Mouse (Mus musculus): ENCODE results near the gene Pex14. TPM values are rescaled to one million over a fixed set of nuclear protein-coding genes. Genes with fewer than 3 reads are reported as not detected.
A peak's percentile ranks its signal among the peaks of the same experiment; 100 is the strongest.

Pex14 gene
- polyA plus RNA-seq, 1 experiment from 2014 or later: 42.9 TPM

DNA sequence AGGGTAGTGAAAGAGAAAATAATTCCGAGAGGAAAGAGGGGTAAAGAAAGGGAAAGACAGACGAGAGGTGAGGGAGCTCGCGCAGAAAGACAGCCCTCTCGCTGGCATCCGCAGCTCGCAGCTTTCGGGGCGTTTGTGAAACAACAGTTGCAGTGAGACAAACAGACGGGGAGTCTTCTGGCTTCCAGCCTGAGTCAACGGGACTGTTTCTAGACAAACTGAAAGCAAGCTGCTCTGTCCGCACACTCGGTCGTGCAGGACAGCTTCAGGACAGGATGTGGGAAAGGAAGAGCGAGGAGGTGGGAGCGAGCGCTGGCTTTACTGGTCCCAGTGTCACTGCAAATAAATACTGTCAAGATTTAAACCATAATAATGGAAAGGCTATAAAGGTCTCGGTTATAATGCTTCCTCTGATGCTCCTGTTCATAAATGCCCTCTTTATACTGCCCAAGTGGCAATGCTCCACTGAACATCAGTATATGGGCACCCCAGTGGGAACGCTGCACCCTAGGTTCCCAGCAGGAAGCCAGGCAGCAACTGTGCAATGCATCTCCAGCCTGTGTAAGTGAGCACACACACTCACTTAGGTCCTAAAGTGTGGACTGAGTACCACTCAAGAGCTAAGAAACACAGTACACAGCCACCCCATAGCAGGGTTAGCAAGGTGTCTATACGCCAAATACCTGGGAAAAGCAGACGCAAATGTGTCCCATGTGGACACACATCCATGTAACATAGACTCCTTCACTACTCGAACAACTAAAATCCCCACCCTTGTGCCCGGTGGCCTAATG lies 35.4 kb downstream of the Pex14 start:
- 74% methylated on average over 23 of the region's 23 CpGs for WGBS
- H3K9ac ChIP-seq (ENCODE audit: low read length): no peak overlapping the region
- no peaks in the 10 kb centered on the region for H3K36me3 ChIP-seq (ENCODE audit: control insufficient read depth, insufficient read depth, low read length)
- DNase-seq (ENCODE audit: low spot score) (no peak), ATAC-seq (ENCODE audit: low FRiP score, low TSS enrichment) (no peak)
- H3K4me1 ChIP-seq (replicated peaks; ENCODE audit: control insufficient read depth, insufficient read depth): no peaks in the 10 kb centered on the region
- TF ChIP-seq EP300 (optimal IDR thresholded peaks at IDR 0.05) (no peak), CTCF (IDR thresholded peaks at IDR 0.05; ENCODE audit: low read depth) (no peak)
- no peak overlapping the region for H3K4me2 ChIP-seq (replicated peaks; ENCODE audit: low read depth)
- no peaks in the 10 kb centered on the region for H3K9me3 ChIP-seq (ENCODE audit: control insufficient read depth, low read length)
- H3K27ac ChIP-seq (replicated peaks): no peak overlapping the region; the same call in 1 of the 2 replicates
- no peaks in the 10 kb centered on the region for H3K27me3 ChIP-seq (ENCODE audit: control insufficient read depth, insufficient read depth, low read length)
- no peak overlapping the region for H3K4me3 ChIP-seq (ENCODE audit: low read depth, low read length)

DNA sequence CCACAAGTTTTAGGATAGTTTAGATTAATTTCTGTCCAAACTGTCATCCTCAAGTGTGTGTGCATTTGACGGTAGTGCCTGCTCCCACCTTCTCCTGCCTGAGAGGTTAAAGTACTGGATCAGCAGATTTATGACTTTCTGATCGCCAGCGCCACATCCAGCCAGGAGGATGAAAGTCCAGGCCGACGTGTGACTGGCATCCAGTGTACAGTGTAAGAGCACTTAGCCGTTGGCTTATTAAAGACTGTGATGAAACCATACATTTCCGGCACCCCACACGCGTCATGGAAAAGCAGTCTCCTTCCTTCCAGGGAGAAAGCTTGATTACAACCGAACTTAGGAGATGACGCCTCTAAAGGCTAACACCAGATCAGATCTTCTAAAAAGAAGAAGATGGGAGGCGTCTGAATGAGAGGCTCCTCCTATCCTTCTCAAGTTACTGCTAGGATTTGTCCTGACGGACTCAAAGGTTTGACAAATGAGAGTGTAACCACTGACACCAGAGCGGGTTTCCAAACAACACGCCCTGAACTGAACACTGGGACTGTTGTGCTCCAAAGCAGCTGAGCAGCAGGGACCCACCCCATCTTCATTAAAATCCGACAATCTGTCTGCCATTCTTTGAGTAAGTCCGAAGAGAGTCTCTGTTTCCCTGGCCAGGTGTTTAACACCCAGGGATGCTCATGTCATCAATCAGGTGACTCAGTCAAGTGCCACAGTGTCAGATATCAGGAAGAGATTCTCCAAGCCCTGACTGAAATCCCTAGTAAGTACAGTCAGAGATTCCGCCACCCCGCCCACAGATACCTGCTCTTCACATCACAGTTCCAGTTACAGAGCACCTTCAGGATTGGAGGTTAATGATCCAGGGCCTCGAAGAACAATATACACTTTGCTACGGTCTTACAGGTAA lies 37.0 kb downstream of the Pex14 start:
- ATAC-seq (ENCODE audit: low FRiP score, low TSS enrichment): peak; percentile 43
- 0 out of 2 replicates have a peak overlapping the region, but pooled peaks have one; percentile 8 for H3K27ac ChIP-seq (replicated peaks)
- no peak overlapping the region for H3K4me2 ChIP-seq (replicated peaks; ENCODE audit: low read depth)

DNA sequence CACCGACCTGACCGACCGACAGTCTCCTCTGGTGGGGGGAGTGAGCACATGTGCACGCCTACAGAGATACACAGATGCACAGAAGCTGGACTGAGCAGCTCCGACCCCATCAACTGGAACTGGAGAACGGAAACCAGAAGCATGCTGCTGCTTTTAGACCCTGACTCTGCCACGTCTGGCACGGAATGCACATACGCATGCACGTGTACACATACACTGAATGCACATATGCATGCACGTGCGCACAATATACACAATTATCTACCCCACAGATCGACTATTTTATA lies 38.3 kb downstream of the Pex14 start:
- H3K4me1 ChIP-seq (replicated peaks; ENCODE audit: control insufficient read depth, insufficient read depth): no peaks in the 10 kb centered on the region; the same call in 1 of the 2 replicates
- 73% methylated on average over 13 of the region's 13 CpGs for WGBS

More for the DNA sequence above, 37.0 kb downstream of the Pex14 start:
- Histone ChIP-seq H3K4me1 (replicated peaks; ENCODE audit: control insufficient read depth, insufficient read depth) (no peaks in the 10 kb centered on the region; the same call in 1 of the 2 replicates), H3K27me3 (ENCODE audit: control insufficient read depth, insufficient read depth, low read length) (no peaks in the 10 kb centered on the region), H3K9me3 (ENCODE audit: control insufficient read depth, low read length) (no peaks in the 10 kb centered on the region), H3K9ac (ENCODE audit: low read length) (no peak overlapping the region), H3K36me3 (ENCODE audit: control insufficient read depth, insufficient read depth, low read length) (no peaks in the 10 kb centered on the region), H3K4me3 (ENCODE audit: low read depth, low read length) (no peak overlapping the region)
- no peak for DNase-seq (ENCODE audit: low spot score)
- no peak for TF ChIP-seq EP300 (optimal IDR thresholded peaks at IDR 0.05)
- TF ChIP-seq CTCF (IDR thresholded peaks at IDR 0.05; ENCODE audit: low read depth): no peak
- WGBS: 44% methylated on average over 21 of the region's 21 CpGs

DNA sequence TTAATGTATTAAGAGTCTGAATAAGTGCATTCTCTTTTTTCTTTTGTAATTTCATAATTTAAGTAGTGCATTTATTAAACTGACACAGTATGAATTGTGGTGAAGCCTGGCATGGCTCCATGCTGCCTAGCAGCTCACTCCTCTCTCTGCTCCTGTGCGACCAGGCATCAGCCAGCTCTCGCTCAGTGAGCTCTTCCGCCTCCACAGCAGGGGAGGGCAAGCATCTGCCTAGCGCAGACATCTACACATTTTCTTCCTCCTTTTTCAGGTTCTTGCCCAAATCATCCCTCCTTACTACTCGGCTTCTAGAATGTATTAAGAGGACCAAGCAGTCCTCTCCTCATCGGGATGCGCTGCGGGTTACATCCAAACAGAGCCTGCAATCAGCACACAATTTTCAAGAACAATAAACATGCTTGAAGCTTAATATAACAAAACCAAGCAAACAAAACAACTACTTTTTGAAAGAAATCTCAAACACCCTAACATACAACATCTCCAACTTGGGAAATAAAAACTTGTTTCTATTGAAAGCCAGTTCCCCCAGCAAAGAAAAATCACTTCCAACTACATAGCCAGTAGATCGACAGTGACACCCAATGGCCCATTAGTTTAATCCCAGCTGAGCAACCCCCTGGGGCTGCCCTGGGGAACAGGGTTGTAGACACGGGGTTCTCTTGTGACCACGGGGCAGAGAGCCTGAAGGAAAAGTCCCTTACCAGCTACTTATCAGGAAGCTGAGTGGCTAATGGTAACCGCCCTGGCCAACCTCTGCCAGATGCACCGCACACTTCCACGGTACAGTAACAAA lies 38.9 kb downstream of the Pex14 start:
- Histone ChIP-seq H3K9me3 (ENCODE audit: control insufficient read depth, low read length) (no peaks in the 10 kb centered on the region), H3K36me3 (ENCODE audit: control insufficient read depth, insufficient read depth, low read length) (no peaks in the 10 kb centered on the region), H3K4me1 (replicated peaks; ENCODE audit: control insufficient read depth, insufficient read depth) (no peaks in the 10 kb centered on the region; the same call in 1 of the 2 replicates), H3K27me3 (ENCODE audit: control insufficient read depth, insufficient read depth, low read length) (no peaks in the 10 kb centered on the region), H3K4me3 (ENCODE audit: low read depth, low read length) (no peak overlapping the region), H3K27ac (replicated peaks) (no peak overlapping the region), H3K4me2 (replicated peaks; ENCODE audit: low read depth) (no peak overlapping the region), H3K9ac (ENCODE audit: low read length) (no peak overlapping the region)
- no peak for TF ChIP-seq EP300 (optimal IDR thresholded peaks at IDR 0.05)
- peak; percentile 62 for TF ChIP-seq CTCF (IDR thresholded peaks at IDR 0.05; ENCODE audit: low read depth)
- 55% methylated on average over 14 of the region's 14 CpGs for WGBS
- DNase-seq (ENCODE audit: low spot score): no peak
- ATAC-seq (ENCODE audit: low FRiP score, low TSS enrichment): no peak

More for the DNA sequence above, 38.3 kb downstream of the Pex14 start:
- DNase-seq (ENCODE audit: low spot score): no peak
- Histone ChIP-seq H3K9me3 (ENCODE audit: control insufficient read depth, low read length) (no peaks in the 10 kb centered on the region), H3K36me3 (ENCODE audit: control insufficient read depth, insufficient read depth, low read length) (no peaks in the 10 kb centered on the region), H3K9ac (ENCODE audit: low read length) (no peak overlapping the region), H3K27me3 (ENCODE audit: control insufficient read depth, insufficient read depth, low read length) (no peaks in the 10 kb centered on the region), H3K4me3 (ENCODE audit: low read depth, low read length) (no peak overlapping the region), H3K4me2 (replicated peaks; ENCODE audit: low read depth) (no peak overlapping the region), H3K27ac (replicated peaks) (no peak overlapping the region)
- TF ChIP-seq CTCF (IDR thresholded peaks at IDR 0.05; ENCODE audit: low read depth) (no peak), EP300 (optimal IDR thresholded peaks at IDR 0.05) (no peak)
- no peak for ATAC-seq (ENCODE audit: low FRiP score, low TSS enrichment)

DNA sequence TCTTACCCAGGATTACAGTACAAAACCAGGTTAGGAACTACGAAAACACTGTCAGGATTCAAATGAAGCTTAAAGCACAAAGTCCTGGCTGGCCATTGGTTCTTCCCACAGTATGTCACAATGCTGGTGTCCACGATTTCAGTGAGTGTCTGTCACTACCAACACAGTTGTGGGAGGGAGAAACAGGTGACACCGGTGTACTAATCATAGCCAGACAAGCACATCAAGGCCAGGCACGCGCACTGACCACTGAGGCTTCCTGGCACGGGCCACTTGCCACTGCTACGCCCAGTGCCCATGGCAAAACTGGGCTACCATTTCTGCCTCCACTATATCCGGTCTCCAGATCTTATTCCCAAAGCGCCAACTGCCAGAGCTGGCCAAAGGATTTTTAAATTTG lies 40.0 kb downstream of the Pex14 start:
- WGBS: 82% methylated on average over 9 of the region's 9 CpGs
- H3K4me3 ChIP-seq (ENCODE audit: low read depth, low read length): no peak overlapping the region
- ATAC-seq (ENCODE audit: low FRiP score, low TSS enrichment) (no peak), DNase-seq (ENCODE audit: low spot score) (no peak)
- H3K36me3 ChIP-seq (ENCODE audit: control insufficient read depth, insufficient read depth, low read length): no peaks in the 10 kb centered on the region
- no peaks in the 10 kb centered on the region; the same call in 1 of the 2 replicates for H3K4me1 ChIP-seq (replicated peaks; ENCODE audit: control insufficient read depth, insufficient read depth)
- H3K9me3 ChIP-seq (ENCODE audit: control insufficient read depth, low read length): no peaks in the 10 kb centered on the region
- no peak overlapping the region for H3K9ac ChIP-seq (ENCODE audit: low read length)
- TF ChIP-seq EP300 (optimal IDR thresholded peaks at IDR 0.05) (no peak), CTCF (IDR thresholded peaks at IDR 0.05; ENCODE audit: low read depth) (no peak)
- no peak overlapping the region for H3K4me2 ChIP-seq (replicated peaks; ENCODE audit: low read depth)
- H3K27me3 ChIP-seq (ENCODE audit: control insufficient read depth, insufficient read depth, low read length): no peaks in the 10 kb centered on the region
- no peak overlapping the region for H3K27ac ChIP-seq (replicated peaks)

Measured in stomach, postnatal 0 days (tissue).